Mouse (Mus musculus) c-Kit-positive CD71-negative TER-119-negative erythroid progenitor cells, embryonic 14.5 days (primary cell): ENCODE measurements around the gene Spty2d1.
"Not testable (repeated sequence)": the region's sequence is repeated elsewhere in the genome, so short reads cannot be mapped to it uniquely, and the experiment has no call there.

Experiments used
- DNase-seq: peaks from one replicate; pipeline ENCODE4 v3.0.0-alpha.2; 2013; ENCODE audit warnings: low read depth

Gene Spty2d1

GRCm38 (mm10) chr7:47008168-47008993 lies at the start of gene Spty2d1:
Gene Spty2d1, minus strand, starts transcription at chr7:47008411.
- DNase-seq: peak; percentile 99

GRCm38 (mm10) chr7:47056273-47056672 lies 48.1 kb upstream of the Spty2d1 start:
- no peak for DNase-seq

GRCm38 (mm10) chr7:47055744-47056143 lies 47.5 kb upstream of the Spty2d1 start:
- DNase-seq: no peak

GRCm38 (mm10) chr7:47054666-47055065 lies 46.5 kb upstream of the Spty2d1 start:
- DNase-seq: no peak

GRCm38 (mm10) chr7:47053287-47053686 lies 45.1 kb upstream of the Spty2d1 start:
- DNase-seq: no peak

GRCm38 (mm10) chr7:47052276-47052675 lies 44.1 kb upstream of the Spty2d1 start:
- no peak for DNase-seq

- DNase-seq: no peak
These were observed 43.4 kb upstream of the Spty2d1 start for GRCm38 (mm10) chr7:47051404-47052151.

- DNase-seq: peak; percentile 39
These were observed 42.6 kb upstream of the Spty2d1 start for GRCm38 (mm10) chr7:47050766-47051165.

GRCm38 (mm10) chr7:47050366-47050765 lies 42.2 kb upstream of the Spty2d1 start, which contains the start of gene Tmem86a:
Gene Tmem86a, plus strand, starts transcription at chr7:47050601.
- DNase-seq: peak; percentile 89

- DNase-seq: no peak
These were observed 34.7 kb upstream of the Spty2d1 start for GRCm38 (mm10) chr7:47042823-47043490.

- DNase-seq: no peak
These were observed 33.9 kb upstream of the Spty2d1 start for GRCm38 (mm10) chr7:47042121-47042520.

- no peak for DNase-seq
These were observed 33.5 kb upstream of the Spty2d1 start for GRCm38 (mm10) chr7:47041706-47042105.

GRCm38 (mm10) chr7:47035426-47035825 lies 27.2 kb upstream of the Spty2d1 start:
- DNase-seq: no peak

- no peak for DNase-seq
These were observed 26.7 kb upstream of the Spty2d1 start for GRCm38 (mm10) chr7:47034785-47035384.

GRCm38 (mm10) chr7:47031371-47031770 lies 23.2 kb upstream of the Spty2d1 start:
- DNase-seq: no peak

GRCm38 (mm10) chr7:47030517-47031193 lies 22.4 kb upstream of the Spty2d1 start:
- DNase-seq: no peak

GRCm38 (mm10) chr7:47027520-47027919 lies 19.3 kb upstream of the Spty2d1 start:
- DNase-seq: no peak

- not testable (repeated sequence) for DNase-seq
These were observed 18.7 kb upstream of the Spty2d1 start for GRCm38 (mm10) chr7:47026899-47027298.

- DNase-seq: no peak
These were observed 17.2 kb upstream of the Spty2d1 start for GRCm38 (mm10) chr7:47025429-47025828.

GRCm38 (mm10) chr7:47024454-47024853 lies 16.2 kb upstream of the Spty2d1 start:
- DNase-seq: no peak

- peak; percentile 68 for DNase-seq
These were observed 15.3 kb upstream of the Spty2d1 start for GRCm38 (mm10) chr7:47023530-47023929.
